Mouse (Mus musculus): ENCODE results near the gene Npm3.

DNA sequence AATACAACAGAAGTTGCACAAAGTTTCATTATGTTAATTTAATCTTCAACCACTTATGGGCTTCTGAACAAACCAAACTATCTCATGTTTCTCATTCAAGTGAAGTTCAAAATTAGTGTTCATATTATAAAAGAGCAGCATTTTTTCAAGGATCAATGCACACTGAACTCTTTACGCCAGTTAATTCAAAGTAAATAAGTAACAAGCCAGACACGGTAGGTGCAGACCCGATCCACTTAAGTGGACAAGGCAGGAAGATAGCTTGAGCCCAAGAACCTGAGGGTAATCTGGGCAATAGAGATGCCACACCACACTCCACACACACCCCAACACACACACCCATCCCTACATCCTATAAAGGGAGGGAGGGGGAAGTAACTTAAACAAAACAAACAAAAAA is 4.2 kb upstream of the Npm3 start:
- no peak for TF ChIP-seq TAL1 (IDR thresholded peaks at IDR 0.05; ENCODE audit: low read length)
- no peak for TF ChIP-seq GATA1 (IDR thresholded peaks at IDR 0.05; ENCODE audit: low read length)

Data from erythroblast, embryonic 14.5 days (primary cell).